Mouse (Mus musculus) embryonic facial prominence, embryonic 13.5 days (tissue): Measurements from ENCODE around the gene Islr. TPM values are rescaled to one million over a fixed set of nuclear protein-coding genes. Genes with fewer than 3 reads are reported as not detected.

Experiments used
- ATAC-seq: fragments of 200-750 bp; cut with Nextera tagmentation; 2 replicates; pipeline ENCODE4 v1.8.0; 2017; ENCODE audit warnings: low read depth; ENCODE audit not compliant: insufficient number of reproducible peaks, insufficient read depth, low FRiP score, low TSS enrichment
- H3K27ac ChIP-seq: fragments of 300-500 bp; sonication (generic); 2 replicates; pipeline ENCODE4 v1.5.1; 2015; ENCODE audit warnings: moderate library complexity, mild to moderate bottlenecking, inconsistent platforms
- H3K27me3 ChIP-seq: fragments of 300-500 bp; sonication (generic); 2 replicates; pipeline ENCODE4 v1.6.1; 2015; ENCODE audit warnings: mild to moderate bottlenecking, inconsistent platforms
- H3K36me3 ChIP-seq: fragments of 300-500 bp; sonication (generic); 2 replicates; pipeline ENCODE4 v1.6.1; 2015; ENCODE audit warnings: mild to moderate bottlenecking, inconsistent platforms
- H3K4me1 ChIP-seq: fragments of 300-500 bp; sonication (generic); 2 replicates; pipeline ENCODE4 v1.6.1; 2015; ENCODE audit warnings: inconsistent platforms
- H3K4me2 ChIP-seq: fragments of 300-500 bp; sonication (generic); 2 replicates; pipeline ENCODE4 v1.6.1; 2015; ENCODE audit warnings: moderate library complexity, mild to moderate bottlenecking, inconsistent platforms
- H3K4me3 ChIP-seq: fragments of 300-500 bp; sonication (generic); 2 replicates; pipeline ENCODE4 v1.5.1; 2015; ENCODE audit warnings: mild to moderate bottlenecking, inconsistent platforms
- H3K9ac ChIP-seq: fragments of 300-500 bp; sonication (generic); 2 replicates; pipeline ENCODE4 v1.6.1; 2015; ENCODE audit warnings: mild to moderate bottlenecking, inconsistent platforms
- H3K9me3 ChIP-seq: fragments of 300-500 bp; sonication (generic); 2 replicates; pipeline ENCODE4 v1.6.1; 2016; ENCODE audit warnings: inconsistent platforms
- WGBS: fragments of 180-500 bp; shearing (Covaris S2); methylation state at CpG from one replicate; pipeline ENCODE4 v1.1.7; 2015; ENCODE audit warnings: mixed read lengths; 5-methylcytosine and 5-hydroxymethylcytosine counted together
- polyA plus RNA-seq: library from polyadenylated mRNA; unstranded; fragments of >200 nt; fragmentation: Nextera tagmentation; extraction: Ambion mirVana; gene quantifications from 2 replicates; pipeline ENCODE4 v1.2.1, GENCODE M21; 2015

Gene Islr
- polyA plus RNA-seq, 1 experiment from 2014 or later: 75.6 TPM

GRCm38 (mm10) chr9:58116024-58116651 lies 88.0 kb downstream of the Islr start:
- 0 out of 2 replicates have a peak, but pooled peaks have one; percentile 5 for ATAC-seq
- Histone ChIP-seq H3K4me2 (no peak overlapping the region), H3K9ac (peak overlapping the region; percentile 36; the same call in 1 of the 2 replicates), H3K9me3 (no peaks in the 10 kb centered on the region), H3K4me3 (no peak overlapping the region), H3K4me1 (peaks cover 67% of the 10 kb centered on the region), H3K36me3 (no peaks in the 10 kb centered on the region), H3K27ac (peak overlapping the region; percentile 29; the same call in 1 of the 2 replicates), H3K27me3 (peaks cover 14% of the 10 kb centered on the region)
- WGBS: 41% methylated on average over 7 of the region's 7 CpGs

DNA sequence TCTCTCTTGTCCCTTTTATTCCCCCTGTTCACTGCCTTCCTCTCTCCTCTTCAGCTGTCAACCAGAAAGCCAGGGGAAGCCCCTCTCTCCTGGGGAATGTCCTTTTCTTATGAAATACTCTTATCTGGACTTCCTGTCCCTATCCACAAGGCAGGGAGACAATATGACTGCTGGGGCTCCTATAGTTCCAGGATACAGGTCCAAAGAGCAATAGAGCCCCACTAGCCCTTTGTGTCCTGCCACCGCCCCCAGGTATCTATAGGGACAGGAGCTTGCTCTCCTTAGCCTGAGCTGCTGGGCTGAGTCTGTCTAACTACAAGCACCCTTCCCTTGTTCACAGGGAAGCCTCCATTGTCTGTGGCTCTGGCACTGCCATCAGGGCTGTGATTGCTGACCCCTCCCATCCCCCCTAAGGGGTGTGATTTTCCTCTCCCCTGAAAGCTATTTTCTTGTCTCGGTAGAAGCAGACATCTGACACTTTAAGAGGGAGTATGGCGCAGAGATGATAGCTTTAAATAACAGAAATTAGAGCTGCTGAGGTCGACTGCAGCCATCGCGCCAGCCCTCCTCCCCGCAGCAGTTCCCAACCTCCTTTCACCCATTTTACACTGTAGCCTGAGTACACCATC lies 88.7 kb downstream of the Islr start:
- no peak overlapping the region for H3K4me3 ChIP-seq
- no peaks in the 10 kb centered on the region for H3K9me3 ChIP-seq
- peak overlapping the region; percentile 29; the same call in 1 of the 2 replicates for H3K27ac ChIP-seq
- H3K36me3 ChIP-seq: no peaks in the 10 kb centered on the region
- peaks cover 67% of the 10 kb centered on the region for H3K4me1 ChIP-seq
- H3K9ac ChIP-seq: peak overlapping the region; percentile 36; the same call in 1 of the 2 replicates
- no peak overlapping the region for H3K4me2 ChIP-seq
- WGBS: 20% methylated on average over 7 of the region's 7 CpGs
- ATAC-seq: 0 out of 2 replicates have a peak, but pooled peaks have one; percentile 1
- peaks cover 14% of the 10 kb centered on the region for H3K27me3 ChIP-seq

GRCm38 (mm10) chr9:58114019-58114418 lies 90.1 kb downstream of the Islr start:
- Histone ChIP-seq H3K4me1 (peaks cover 67% of the 10 kb centered on the region), H3K4me2 (peak overlapping the region; percentile 55), H3K36me3 (no peaks in the 10 kb centered on the region), H3K4me3 (no peak overlapping the region; the same call in 1 of the 2 replicates), H3K27me3 (peaks cover 14% of the 10 kb centered on the region), H3K27ac (peak overlapping the region; percentile 72; the same call in 1 of the 2 replicates), H3K9ac (no peak overlapping the region), H3K9me3 (no peaks in the 10 kb centered on the region)
- no peak for ATAC-seq
- 4% methylated on average over 9 of the region's 9 CpGs for WGBS

GRCm38 (mm10) chr9:58113279-58113884 lies 90.7 kb downstream of the Islr start:
- Histone ChIP-seq H3K36me3 (no peaks in the 10 kb centered on the region), H3K9me3 (no peaks in the 10 kb centered on the region), H3K4me1 (peaks cover 65% of the 10 kb centered on the region), H3K4me3 (peak overlapping the region; percentile 24), H3K27me3 (peaks cover 14% of the 10 kb centered on the region), H3K4me2 (peak overlapping the region; percentile 55), H3K27ac (peak overlapping the region; percentile 72), H3K9ac (0 out of 2 replicates have a peak overlapping the region, but pooled peaks have one; percentile 40)
- no peak for ATAC-seq
- 3% methylated on average over 22 of the region's 22 CpGs for whole genome bisulfite sequencing

DNA sequence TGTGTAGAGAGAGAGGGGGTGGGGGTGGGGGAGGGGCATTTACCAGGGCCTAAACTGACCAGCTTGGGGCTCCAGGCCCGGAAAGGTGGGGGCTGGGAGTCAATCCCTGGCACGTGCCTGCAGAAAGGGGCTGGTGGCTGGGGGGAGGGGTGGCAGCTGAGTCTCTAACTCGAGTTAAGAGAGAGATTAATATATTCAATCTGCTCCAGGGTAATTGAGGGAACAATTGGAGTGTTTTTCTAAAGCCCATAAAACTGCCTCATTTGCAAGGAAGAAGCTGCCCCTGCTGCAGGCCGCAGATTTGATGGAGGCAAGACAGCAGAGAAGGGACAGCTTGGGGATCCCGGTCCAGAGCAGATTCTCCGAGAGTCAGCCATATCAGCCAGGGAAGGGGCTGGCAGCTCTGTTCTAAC lies 91.2 kb downstream of the Islr start:
- H3K9ac ChIP-seq: no peak overlapping the region
- peak overlapping the region; percentile 24; the same call in 1 of the 2 replicates for H3K4me3 ChIP-seq
- under 1% methylated on average over 6 of the region's 6 CpGs for WGBS

DNA sequence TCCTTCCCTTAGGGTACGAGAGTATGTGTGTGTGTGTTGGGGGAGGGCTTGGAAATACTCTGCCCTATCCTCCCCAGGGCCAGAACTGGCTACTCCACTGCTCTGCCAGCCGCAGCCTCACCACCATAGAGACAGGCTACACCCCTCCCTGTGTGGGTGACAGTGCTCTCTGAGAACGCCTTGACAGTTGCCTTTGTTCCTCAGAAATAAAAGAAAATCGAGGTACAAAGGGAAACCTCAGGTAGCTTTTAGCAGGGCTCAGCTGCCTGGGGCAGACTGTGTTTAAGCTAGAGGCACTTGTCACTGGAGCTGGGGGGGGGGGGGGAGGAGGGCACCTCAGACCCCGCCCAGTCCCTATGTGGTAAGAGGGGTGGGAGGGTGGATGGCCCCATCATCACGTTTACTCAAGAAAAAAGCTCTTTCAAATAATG lies 91.8 kb downstream of the Islr start:
- H3K4me2 ChIP-seq: no peak overlapping the region
- no peaks in the 10 kb centered on the region for H3K9me3 ChIP-seq
- H3K36me3 ChIP-seq: no peaks in the 10 kb centered on the region
- 6% methylated on average over 6 of the region's 6 CpGs for WGBS
- no peak overlapping the region for H3K4me3 ChIP-seq
- ATAC-seq: 0 out of 2 replicates have a peak, but pooled peaks have one; percentile 45
- H3K27me3 ChIP-seq: peaks cover 14% of the 10 kb centered on the region
- peaks cover 62% of the 10 kb centered on the region for H3K4me1 ChIP-seq
- no peak overlapping the region for H3K9ac ChIP-seq
- H3K27ac ChIP-seq: peak overlapping the region; percentile 28; the same call in 1 of the 2 replicates

More for the DNA sequence above, 91.2 kb downstream of the Islr start:
- H3K27ac ChIP-seq: peak overlapping the region; percentile 72
- no peaks in the 10 kb centered on the region for H3K36me3 ChIP-seq
- H3K27me3 ChIP-seq: peaks cover 14% of the 10 kb centered on the region
- H3K4me2 ChIP-seq: peak overlapping the region; percentile 55
- H3K9me3 ChIP-seq: no peaks in the 10 kb centered on the region
- peaks cover 62% of the 10 kb centered on the region for H3K4me1 ChIP-seq
- ATAC-seq: no peak

GRCm38 (mm10) chr9:58111431-58111830 lies 92.7 kb downstream of the Islr start:
- Histone ChIP-seq H3K9me3 (no peaks in the 10 kb centered on the region), H3K4me2 (no peak overlapping the region), H3K27ac (peak overlapping the region; percentile 28; the same call in 1 of the 2 replicates), H3K36me3 (no peaks in the 10 kb centered on the region), H3K27me3 (peaks cover 14% of the 10 kb centered on the region), H3K9ac (no peak overlapping the region), H3K4me1 (peaks cover 56% of the 10 kb centered on the region), H3K4me3 (no peak overlapping the region)
- ATAC-seq: no peak
- 63% methylated on average over 6 of the region's 6 CpGs for WGBS

DNA sequence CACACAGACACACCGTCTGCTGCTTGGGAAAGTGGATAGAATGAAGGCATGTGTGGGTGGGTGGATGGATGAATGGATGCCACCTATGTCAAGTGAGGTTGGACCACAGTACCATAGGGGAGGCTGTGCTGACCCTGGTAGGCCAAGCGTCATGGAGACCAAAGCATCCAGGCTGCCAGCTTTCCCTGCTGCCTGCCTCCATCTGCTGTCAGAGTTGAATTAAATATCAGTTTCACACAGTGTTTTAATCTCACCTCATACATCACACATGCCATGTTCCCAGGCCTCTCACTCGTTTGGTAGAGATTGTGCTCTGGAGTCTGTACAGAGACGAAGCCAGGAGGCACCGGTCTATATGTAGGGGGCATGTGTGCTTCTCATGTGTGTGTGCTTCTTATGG lies 93.3 kb downstream of the Islr start:
- 82% methylated on average over 5 of the region's 5 CpGs for WGBS
- ATAC-seq: no peak
- H3K9ac ChIP-seq: no peak overlapping the region
- H3K27me3 ChIP-seq: peaks cover 14% of the 10 kb centered on the region
- no peak overlapping the region for H3K4me2 ChIP-seq
- no peak overlapping the region for H3K27ac ChIP-seq
- no peaks in the 10 kb centered on the region for H3K36me3 ChIP-seq
- no peak overlapping the region for H3K4me3 ChIP-seq
- H3K9me3 ChIP-seq: no peaks in the 10 kb centered on the region
- peaks cover 49% of the 10 kb centered on the region for H3K4me1 ChIP-seq

DNA sequence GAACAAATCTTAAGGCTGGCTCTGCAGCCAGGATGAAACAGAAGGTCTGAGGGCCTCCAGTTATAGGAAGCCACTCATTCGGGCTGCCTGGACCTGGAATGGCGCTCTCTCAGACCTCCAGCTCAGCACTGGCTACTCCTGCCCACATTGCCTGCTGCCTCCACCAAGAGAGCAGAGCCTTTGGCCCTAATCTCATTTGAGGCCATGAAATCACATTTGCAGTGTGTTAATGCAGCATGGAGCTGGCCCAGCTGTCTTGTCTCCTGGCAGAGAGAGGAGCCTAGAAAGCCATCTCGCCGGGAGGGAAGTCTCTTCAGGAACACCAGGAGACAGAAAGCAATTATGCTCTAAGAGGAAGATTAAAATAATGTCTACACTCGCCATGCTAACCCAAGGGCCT lies 96.6 kb downstream of the Islr start:
- no peak overlapping the region for H3K4me2 ChIP-seq
- peaks cover 19% of the 10 kb centered on the region for H3K4me1 ChIP-seq

More for the DNA sequence above, 96.6 kb downstream of the Islr start:
- Histone ChIP-seq H3K27ac (no peak overlapping the region), H3K27me3 (no peaks in the 10 kb centered on the region), H3K4me3 (no peak overlapping the region), H3K36me3 (no peaks in the 10 kb centered on the region), H3K9me3 (no peaks in the 10 kb centered on the region), H3K9ac (no peak overlapping the region)
- 41% methylated on average over 5 of the region's 5 CpGs for WGBS
- ATAC-seq: no peak
